Mouse (Mus musculus): ENCODE results near the gene Tut7. TPM values are rescaled to one million over a fixed set of nuclear protein-coding genes. Genes with fewer than 3 reads are reported as not detected.

Gene Tut7
- polyA plus RNA-seq (2012): 65.8 and 88.8 TPM in 2 replicates

DNA sequence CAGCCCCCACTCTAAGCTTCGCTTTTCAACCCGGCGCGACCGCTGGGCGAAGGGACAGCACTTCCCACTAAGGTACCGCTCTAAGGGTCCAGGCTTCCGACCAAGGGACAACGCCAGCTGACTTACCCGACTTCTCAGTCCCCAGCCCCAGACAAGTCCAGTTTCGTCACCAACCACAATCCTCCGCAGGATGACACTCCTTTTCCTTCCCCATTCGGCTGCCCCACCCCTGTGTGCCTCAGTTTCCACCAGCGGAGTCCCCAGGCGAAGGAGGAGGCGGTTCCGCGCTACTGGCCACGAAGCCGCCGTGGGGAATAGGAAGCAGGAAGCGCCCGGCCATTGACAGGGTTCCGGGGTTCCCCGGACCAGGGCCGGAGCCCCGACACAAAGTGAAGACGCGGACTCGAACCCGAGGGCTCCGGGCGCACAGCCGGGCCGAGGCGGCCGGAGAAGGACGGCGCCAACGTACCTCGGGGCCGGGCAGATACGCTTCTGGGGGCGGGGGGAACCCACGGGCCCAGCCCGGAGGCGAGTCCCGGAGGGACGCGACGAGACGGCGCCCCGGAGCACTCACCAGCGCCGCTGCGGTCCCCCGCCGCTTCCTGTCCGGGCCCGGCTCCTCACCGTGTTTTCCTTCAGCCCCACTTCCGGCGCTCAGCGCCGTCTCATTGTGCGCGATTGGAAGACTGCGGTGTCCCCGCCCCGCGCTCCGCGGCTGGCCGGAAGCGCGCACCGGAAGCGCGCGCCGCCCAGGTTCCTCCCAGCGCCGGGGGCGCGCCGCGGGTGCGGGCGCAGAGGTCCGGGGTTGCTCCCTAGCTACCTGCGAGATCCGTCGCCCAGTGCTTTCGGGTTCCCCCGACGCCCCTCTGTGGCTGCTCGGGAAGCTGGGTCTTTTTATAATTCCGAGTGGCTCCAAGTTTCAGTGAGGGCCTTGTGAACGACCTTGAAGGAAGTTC lies at the start of gene Tut7:
Tut7 (minus strand) TSS at position 641 of the 956 bp plus-strand sequence.

DNA sequence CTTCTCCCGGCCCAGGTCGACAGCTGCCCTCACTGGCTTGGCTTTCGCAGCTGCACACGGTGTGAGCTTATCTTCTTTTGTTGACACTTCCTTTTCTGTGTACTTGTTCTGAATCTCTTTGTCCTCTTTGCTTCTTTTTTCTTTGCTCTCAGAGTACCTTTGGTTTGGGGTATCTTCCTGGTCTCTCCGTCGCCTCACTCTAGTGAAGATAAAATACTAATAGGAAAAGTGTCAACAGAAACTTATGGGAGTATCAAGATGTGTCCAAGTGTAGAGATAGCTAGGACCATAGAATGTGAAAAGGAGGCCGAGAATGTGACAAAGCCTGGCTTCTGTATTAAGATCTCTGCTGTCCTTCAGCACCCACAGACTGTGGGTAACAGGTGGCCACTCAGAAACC lies 40.8 kb downstream of the Tut7 start, which contains the start of gene Gm49354:
Gm49354 (minus strand) TSS at position 101 of the 400 bp plus-strand sequence.

DNA sequence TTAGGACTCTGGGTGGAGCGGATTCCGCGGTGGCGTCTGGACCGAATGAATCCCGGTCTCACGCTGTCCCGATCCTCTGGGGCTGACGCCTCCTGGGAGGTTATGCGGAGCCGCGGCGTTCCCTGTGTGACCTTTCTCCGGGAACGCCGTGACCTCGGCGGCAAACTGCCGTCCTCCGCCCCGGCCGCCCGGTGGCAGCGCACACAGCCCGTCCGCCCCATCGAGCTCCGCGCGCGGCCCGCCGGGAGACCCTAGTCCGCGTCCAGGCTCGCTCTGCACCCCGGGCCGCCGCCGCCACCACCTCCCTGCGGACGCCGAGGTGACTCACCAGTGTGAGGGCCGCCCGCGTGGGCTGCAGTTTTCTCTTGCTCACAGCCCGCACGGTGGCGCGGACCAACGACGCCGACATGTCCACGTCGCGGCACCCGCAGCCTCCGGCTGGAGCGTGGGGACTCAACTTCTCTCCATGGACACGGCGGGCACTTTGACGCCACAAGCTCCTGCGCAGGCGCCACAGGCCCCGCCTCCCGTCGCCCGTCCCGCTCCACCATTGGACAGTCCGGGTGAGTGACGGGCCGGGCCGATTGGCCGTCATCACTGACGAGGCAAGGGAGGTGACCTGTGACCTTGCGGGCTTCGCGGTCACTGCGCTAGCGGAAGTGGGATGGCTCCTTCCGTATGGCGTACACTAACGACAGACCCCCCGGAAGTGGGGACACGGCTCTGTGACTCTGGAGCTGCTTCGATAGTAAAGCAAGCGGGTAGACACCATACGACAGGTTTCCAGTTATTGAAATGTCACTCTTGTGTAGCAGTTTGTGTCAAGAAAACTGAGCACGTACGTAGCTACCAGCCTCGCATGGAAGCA lies 53.4 kb downstream of the Tut7 start, which contains the start of gene Isca1:
Isca1 (minus strand) TSS at position 515 of the 868 bp plus-strand sequence.

DNA sequence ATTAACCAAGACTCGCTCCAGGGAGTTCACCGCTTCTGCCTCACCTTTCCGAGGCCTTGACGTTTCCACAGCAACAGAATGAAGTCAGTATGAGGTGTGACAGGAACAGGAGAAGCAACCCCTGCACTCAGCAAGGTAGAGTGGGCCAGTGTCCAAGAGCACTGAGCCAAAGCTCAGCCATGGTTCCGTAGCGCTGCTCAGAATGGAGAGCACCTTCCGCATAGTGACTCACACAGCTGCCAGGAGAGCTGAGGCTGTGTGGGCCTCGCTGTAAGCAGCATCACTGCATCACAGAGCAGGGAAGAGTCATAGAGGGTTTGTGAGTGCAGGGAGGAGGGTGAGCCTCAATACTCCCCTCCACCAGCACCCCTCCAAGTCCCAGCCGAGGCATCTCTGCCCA lies 76.2 kb downstream of the Tut7 start, which contains the start of gene 1700014D04Rik:
1700014D04Rik (minus strand) TSS at position 42 of the 400 bp plus-strand sequence.

DNA sequence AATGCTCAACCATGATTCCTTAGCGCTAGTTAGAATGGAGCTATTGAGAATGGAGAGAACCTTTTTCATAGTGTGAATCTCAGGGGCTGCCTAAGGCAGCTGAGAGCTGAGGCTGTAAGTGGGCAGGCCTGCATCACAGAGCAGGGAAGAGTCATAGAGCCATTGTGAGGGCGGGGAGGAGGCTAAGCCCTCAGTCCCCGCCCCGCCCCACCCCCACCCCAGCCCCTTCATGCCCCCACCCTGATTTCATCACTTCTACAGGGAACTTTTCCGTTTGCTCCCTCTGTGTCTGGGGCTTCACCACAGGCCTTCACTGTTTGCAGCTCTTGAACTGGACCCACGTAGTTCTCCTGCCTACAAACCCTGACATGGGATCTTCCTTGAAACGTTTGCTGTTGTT lies 91.3 kb downstream of the Tut7 start, which contains the start of gene Spata31d1d:
Spata31d1d (minus strand) TSS at position 101 of the 400 bp plus-strand sequence.

Other genes starting within 250 kb of the Tut7 start
- 4.1 and 4.8 TPM in 2 replicates for gene Agtpbp1, start 237.9 kb downstream of the Tut7 start, polyA plus RNA-seq (2012)
- gene Naa35, start 237.9 kb downstream of the Tut7 start, polyA plus RNA-seq (2012): 4.7 and 6.1 TPM in 2 replicates
- gene Golm1, start 147.3 kb downstream of the Tut7 start, polyA plus RNA-seq (2012): 6.5 and 10.1 TPM in 2 replicates
- not detected in 2 replicates for gene 4921517D22Rik, start 129.0 kb downstream of the Tut7 start, polyA plus RNA-seq (2012)
- 0.03 TPM in 1 of 2 replicates, not detected in the other for gene Spata31d1a, start 112.8 kb downstream of the Tut7 start, polyA plus RNA-seq (2012)
- not detected in 2 replicates for gene Spata31d1b, start 110.9 kb downstream of the Tut7 start, polyA plus RNA-seq (2012)
- gene Spata31d1d, start 91.4 kb downstream of the Tut7 start, polyA plus RNA-seq (2012): 0.05 and 0.09 TPM in 2 replicates
- gene 1700014D04Rik, start 76.4 kb downstream of the Tut7 start, polyA plus RNA-seq (2012): 0.05 and 0.16 TPM in 2 replicates
- gene Isca1, start 53.3 kb downstream of the Tut7 start, polyA plus RNA-seq (2012): 67.3 and 70.4 TPM in 2 replicates
- 52.3 and 96.1 TPM in 2 replicates for gene Gm49354, start 40.9 kb downstream of the Tut7 start, polyA plus RNA-seq (2012)